Mouse (Mus musculus): ENCODE measurements around the gene Tub.
A peak's percentile ranks its signal among the peaks of the same experiment; 100 is the strongest.

Gene Tub

GRCm38 (mm10) chr7:109029961-109030465, 79.9 kb downstream of the Tub start:
- no peak for DNase-seq (ENCODE audit: low spot score in 2 of 2)

- no peak for DNase-seq (ENCODE audit: low spot score in 2 of 2)
Observed at GRCm38 (mm10) chr7:109031331-109031730, 81.2 kb downstream of the Tub start.

- DNase-seq (ENCODE audit: low spot score in 2 of 2), result no peak
Observed at GRCm38 (mm10) chr7:109032054-109032453, 81.9 kb downstream of the Tub start.

- no peak for DNase-seq (ENCODE audit: low spot score in 2 of 2)
Observed at GRCm38 (mm10) chr7:109038121-109038735, 88.1 kb downstream of the Tub start.

- DNase-seq (ENCODE audit: low spot score in 2 of 2), result no peak
Observed at GRCm38 (mm10) chr7:109038987-109039386, 88.8 kb downstream of the Tub start.

- DNase-seq (ENCODE audit: low spot score in 2 of 2), result no peak
Observed at GRCm38 (mm10) chr7:109039445-109039844, 89.3 kb downstream of the Tub start.

GRCm38 (mm10) chr7:109045876-109046275, 95.7 kb downstream of the Tub start:
- DNase-seq (ENCODE audit: low spot score in 2 of 2), result no peak

- DNase-seq (ENCODE audit: low spot score in 2 of 2), result no peak
Observed at GRCm38 (mm10) chr7:109050831-109051230, 100.7 kb downstream of the Tub start.

GRCm38 (mm10) chr7:109059536-109059935, 109.4 kb downstream of the Tub start:
- DNase-seq (ENCODE audit: low spot score in 2 of 2), result no peak

- DNase-seq (ENCODE audit: low spot score in 2 of 2), result no peak
Observed at GRCm38 (mm10) chr7:109069641-109070040, 119.5 kb downstream of the Tub start.

GRCm38 (mm10) chr7:109072326-109072725, 122.2 kb downstream of the Tub start:
- peak in 1 of 2 experiments; percentile 4 for DNase-seq (ENCODE audit: low spot score in 2 of 2)

- DNase-seq (ENCODE audit: low spot score in 2 of 2), result peak; percentile 26 to 31
Observed at GRCm38 (mm10) chr7:109082269-109083112, 132.4 kb downstream of the Tub start.

GRCm38 (mm10) chr7:109083113-109083812, 133.1 kb downstream of the Tub start, which contains the start of gene Ric3:
Gene Ric3, minus strand, starts transcription at chr7:109083331.
- peak; percentile 27 to 43 for DNase-seq (ENCODE audit: low spot score in 2 of 2)

GRCm38 (mm10) chr7:109083813-109084184, 133.7 kb downstream of the Tub start:
- DNase-seq (ENCODE audit: low spot score in 2 of 2), result no peak
